Mouse (Mus musculus): ENCODE results near the gene Sh3glb2.

The Sh3glb2 gene

DNA sequence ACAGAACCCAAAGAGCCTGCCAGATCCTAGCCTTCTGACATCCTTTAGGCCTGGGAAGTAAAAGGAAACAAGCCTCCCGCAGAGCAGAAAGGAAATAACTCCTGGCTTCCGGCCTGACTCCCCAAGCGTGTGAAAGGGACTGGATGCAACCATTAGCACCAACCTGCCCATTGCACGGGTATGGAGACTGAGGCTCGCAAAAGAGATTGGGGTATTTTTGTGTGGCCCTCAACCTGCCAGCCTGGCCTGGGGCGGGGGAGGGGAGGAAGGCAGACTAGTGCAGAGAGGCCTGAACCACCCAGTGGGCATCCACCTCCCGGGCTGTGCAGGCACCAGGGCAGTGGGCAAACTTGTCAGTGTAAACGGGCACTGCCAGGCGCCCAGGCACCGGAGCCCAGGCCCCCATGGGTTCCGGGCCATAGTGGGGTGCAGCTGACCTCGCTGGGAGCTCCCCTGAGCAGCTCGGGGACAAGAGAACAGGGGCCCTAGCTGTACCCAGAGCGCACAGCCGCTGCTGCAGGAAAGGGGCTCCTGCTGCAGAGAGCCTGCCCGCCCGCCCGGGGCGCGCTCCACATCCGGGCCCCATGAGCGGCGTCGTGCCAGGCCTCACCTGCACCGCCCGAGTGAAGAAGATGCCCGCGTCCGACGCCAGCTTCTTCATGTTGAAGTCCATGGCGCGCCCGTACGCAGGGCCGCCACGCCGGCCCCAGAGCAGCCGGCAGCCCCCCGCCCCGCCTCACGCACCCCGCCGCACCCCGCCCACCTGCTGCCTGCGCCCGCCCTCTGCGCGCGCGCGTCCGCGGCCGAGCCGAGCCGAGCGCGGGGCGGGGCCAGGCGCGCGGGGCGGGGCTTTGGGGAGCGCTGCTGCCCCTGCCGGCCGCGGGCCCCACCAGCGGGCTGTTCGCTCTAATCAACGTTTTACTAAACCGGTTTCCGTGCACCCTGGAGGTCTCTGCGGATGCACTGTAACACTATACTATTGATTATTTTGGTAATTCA lies at the start of gene Sh3glb2:
Gene Sh3glb2, minus strand, starts transcription at position 805 of the 999 bp plus-strand sequence.
- DNase-seq: peak; percentile 84

DNA sequence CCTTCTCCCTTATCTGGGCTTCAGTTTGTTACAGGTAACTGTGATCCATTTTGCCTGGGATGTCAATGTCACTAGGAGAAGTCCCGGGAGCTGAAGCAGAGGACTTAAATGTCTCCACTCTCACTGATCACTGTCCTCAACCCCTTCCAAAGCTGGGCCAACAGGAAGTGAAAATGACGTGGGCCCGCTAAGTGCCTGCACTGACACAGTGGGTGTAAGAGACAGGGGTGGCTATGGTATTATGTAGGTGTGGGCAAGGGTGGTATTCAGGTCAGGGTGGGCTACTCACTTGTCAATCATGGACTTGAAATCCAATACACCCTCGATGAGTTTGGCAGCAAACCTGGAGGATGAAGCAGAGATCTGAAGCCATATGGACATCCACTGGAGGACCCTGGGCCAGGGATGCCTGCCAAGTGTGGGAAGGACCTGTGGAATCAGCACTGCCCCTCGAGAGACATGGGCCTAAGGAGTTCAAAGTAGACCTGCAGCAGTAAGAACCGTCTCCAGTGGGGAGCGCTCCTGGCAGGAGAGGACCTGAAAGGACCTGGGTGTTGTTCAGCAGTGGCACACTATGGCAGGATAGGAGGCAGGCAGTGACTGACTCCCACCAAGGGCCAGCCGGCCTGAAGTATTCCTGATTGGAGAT lies 49.4 kb upstream of the Sh3glb2 start:
- DNase-seq: no peak

DNA sequence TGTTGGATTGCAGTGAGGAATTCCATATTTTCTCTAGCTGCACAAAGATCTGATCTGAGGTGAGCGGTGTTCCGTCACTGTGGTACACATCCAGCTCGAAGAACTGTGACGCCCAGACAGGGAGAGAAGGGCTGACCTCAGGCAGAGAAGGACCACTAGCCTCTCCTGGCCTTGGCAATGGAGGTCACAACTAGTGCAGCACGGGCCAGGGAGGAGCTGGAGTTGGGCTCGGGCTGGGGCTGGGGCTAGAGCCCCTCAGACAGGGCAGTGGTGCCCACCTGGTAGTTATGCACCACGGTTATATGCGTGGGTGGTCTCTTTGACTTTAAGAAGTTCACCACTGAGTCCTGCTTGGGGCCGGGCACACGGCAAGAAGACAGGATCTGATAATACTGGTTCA lies 48.6 kb upstream of the Sh3glb2 start:
- no peak for DNase-seq

DNA sequence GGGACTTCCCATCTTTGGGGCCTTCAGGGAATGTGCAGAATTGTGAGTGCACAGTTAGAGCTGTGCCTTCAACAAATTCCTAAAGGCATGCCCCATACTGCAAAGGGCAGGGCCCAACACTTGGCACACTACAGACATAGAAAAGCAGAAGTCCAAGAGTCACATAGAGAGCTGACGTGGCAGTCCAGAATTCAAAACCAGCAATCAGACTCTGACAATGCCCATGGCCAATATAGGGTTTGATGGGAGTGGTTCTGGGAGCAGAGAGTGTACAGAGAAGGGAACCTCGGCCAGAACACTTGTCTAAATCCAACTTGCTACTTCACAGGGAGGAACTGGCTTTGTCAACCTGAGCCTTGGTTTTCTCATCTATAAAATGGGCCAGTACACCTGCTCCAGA lies 48.1 kb upstream of the Sh3glb2 start:
- DNase-seq: no peak

DNA sequence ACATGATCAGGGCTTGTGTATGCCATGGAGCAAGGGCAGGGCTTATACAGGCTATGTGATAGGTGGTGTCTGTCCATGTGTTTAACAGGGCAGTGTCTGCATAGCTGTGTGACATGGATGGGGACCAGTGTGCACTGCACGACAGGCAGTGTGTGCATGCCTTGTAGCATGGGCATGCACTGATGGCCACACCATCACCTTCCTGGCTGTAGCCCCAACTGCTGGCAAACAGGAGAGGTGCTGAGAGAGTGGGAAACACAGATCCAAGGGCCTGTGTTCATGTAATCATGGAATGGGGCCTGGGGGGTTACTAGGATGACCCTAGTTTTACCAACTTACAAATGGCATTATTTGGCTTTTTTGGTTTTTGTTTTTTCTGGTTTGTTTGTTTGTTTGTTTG lies 44.7 kb upstream of the Sh3glb2 start:
- DNase-seq: no peak

DNA sequence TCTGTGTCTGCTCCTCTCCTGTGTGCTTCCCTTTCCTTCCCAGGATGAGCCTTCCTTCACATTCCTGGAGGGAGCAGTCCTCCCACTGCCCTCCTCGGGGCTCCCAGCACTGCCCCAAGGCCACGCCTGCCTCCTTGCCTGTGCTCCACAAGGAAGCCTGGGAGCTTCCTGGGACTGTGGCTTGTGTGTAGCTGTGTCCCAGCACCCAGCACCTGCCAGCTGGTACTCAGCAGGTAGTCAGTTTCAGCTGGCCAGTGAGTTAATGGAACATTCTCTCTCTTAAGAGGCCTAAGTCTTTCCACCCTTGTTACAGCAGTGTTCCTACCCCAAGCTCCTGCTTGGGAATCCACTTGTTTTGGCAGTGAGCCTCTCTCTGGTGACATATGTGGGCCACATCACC lies 43.7 kb upstream of the Sh3glb2 start:
- DNase-seq: no peak

DNA sequence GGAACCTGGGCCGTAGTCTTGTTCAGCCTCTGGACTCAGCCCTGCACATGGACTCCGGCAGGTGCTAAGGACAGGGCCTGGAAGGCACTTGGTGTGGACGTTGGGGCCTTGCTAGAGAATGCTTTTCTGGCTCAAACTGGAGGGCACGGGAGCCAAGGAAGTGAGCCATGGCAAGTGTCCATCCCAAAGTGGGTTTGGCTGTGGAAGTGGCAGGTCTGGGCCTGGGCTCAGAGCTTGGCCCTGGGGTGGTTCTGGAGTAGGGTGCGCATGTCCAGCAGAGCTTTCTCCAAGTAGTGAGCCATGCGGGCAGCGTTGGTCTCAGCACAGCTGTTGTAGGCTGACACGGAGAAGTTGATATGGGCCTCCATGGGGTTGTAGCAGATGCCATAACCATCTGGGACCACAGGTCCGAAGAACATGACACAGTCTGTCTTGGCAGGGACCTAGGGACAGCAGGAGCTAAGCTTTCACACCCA lies 43.3 kb upstream of the Sh3glb2 start:
- DNase-seq: peak; percentile 54

DNA sequence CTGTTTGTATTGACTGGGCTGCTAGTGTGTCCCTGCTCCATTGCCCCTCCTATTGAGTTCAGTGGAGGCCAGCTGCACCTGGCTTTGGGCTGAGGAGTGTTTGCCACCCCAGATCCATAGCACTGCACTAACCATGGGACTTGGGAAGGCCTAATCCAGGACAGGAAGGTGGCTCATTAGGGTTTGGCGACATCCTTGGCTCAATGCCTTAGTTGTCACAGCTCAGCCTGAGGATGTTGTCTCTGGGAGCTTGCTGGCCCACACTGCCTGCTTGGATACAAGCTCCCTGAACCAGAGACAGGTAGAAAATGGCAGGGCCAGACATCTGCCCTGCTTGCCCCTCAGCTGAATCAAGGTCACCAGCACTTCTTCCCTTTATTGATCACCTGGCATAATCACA lies 42.4 kb upstream of the Sh3glb2 start:
- DNase-seq: no peak

DNA sequence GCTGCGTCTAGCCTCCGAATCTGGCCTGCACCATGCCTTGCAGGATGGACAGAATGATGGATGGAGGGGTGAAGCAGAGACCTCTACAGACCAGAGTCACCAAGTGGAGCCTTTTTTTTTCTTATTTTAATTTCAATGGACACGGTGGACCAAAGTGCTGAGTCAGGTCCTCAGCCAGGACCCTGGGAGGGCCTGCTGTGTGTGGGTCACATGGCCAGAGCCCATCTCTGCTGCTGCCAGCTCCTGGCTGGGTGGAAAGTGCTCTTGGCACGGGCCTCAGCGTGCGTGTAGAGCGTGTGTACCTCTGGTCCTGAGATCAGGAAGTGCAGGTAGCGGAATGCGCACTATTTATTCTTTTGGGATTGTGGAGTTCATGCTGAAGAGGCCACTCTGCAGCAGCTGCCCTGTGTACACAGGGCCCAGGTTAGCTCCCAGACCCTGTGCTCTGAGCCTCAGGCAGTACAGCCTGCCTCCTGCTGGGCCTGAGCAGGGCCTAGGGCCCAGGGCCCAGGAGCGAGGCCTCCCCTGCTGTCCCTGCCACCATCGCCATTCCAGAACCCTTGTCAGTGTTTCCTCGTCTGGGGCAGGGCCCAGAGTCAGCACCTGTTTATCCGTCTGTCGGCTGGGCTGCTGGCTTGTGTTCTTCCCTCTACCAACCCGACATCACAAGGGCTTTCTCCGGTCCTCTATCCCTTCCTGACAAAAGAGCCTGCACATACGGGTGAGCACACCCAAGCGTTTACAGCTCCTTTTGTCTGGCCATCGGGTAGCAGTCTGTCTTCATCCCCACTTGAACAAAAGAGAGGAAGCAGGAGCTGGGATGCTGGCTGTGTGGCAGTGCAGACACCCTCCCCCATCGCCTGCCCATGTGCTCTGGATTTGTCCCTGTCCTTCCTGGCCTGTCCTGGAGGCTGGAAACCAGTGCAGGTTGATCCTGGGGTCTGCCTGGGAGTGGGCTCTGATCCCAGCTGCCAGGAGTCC lies 40.3 kb upstream of the Sh3glb2 start:
- peak; percentile 80 for DNase-seq

DNA sequence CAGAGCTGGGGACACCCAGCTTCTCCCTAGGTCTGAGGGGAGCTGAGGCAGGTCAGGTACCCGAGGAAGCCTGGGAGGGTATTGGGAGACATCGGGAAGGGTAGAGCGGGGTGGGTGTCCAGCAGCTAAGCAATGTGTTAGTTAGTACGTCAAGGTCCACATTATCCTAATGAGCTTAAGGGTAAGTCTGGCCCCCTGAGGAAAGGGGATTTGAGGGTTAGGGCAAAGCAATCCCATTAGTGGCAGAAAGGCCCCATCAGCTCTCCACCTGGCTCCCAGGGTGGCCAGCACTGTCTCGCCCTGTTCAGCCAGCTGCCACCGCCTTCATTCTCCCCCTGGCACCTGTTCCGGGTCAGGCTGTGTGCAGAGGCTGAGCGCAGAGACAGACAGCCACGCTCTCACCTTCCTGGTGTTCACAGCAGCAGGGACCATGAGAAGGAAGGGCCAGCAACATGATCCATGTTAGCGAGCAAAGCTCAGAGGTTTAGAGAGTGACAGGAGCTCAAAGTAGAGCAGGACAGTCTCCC lies 38.9 kb upstream of the Sh3glb2 start:
- DNase-seq: no peak

DNA sequence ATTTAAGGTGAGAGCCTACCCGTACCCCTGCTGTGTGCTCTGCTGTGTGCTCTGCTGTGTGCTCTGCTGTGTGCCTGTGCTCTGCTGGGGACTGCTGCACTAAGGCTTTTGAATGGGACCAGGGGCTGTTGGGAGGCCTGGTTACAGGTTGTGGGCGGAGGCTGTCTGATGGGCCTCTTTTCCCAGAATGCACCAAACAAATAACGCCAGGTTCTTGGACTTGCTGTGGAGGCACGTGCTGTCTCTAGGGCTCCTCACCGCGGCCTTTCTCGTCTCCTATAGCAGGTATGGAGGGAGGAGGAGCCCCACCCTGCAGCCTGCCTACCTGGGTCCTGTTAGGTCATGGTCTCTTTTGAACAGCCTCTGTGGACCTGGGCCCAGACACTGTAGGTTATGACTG lies 37.1 kb upstream of the Sh3glb2 start:
- no peak for DNase-seq

DNA sequence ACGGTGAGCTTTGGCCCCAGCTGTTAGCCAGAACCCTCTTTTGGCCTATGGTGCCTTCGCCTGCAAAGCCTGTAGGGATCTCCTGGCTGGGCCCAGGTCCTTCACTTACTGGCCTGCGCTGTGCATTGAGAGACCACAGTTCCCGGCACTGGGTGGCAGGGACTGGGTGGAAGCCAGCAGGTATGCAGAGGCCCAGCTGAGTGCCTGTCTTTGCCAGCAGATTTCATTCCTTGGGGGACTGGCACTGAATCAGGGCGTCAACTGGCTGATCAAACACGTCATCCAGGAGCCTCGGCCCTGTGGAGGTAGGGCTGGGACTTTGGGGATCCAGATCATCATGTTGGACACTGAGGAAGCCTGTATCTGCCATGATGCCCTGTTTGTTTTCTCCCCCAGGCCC lies 36.6 kb upstream of the Sh3glb2 start:
- no peak for DNase-seq

DNA sequence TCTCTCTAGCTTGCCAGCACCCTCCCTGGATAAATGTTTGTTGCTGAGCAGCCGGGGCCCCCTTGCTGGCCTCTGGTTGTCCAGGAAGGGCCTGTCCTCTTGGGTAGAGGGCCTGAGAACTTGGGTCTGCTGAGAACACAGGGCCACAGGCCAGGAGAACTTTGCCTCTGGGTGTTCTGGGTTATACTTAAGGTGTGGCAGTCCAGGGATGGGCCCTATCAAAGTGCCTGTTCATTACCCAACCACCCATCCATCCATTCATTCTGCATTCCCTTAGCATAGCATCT lies 34.2 kb upstream of the Sh3glb2 start:
- DNase-seq: no peak

DNA sequence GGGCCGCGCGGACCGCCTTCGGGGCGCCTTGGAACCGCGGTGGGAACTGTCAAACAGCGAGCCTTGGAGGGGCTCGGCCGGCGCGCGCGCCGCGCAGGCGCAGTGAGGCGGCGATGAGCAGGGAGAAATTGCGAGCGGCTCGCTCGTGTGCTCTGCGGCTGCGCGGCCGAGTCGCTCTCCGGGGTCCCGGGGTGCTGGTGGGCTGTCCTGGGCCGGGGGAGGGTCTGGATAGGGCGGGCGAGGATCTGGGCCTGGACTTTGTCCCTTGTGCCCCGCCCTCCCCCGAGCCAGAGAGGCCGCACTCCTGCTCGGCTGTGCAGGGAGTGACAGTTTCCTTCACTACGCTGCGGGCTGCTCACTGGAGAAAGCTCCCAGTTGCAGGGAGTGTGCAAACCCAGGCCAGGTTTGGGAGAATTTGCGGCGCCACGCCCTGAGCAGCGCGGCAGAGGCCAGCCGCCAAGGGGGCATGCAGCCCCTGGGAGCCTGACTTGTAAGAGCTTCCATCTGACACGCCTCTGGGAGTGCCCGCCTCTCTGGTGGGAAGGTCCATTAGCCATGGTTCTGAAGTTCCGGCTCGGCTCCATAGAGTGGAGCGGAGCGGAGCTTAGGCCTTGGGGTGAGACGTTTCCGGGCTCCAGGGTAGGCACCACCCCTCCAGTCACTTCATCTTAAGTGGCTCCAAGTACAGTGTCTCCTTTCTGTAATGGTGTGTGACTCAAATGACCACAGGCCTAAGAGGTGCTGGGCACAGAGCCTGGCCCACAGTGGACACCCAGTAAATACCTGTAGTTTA lies 33.6 kb upstream of the Sh3glb2 start:
- DNase-seq: peak; percentile 57

DNA sequence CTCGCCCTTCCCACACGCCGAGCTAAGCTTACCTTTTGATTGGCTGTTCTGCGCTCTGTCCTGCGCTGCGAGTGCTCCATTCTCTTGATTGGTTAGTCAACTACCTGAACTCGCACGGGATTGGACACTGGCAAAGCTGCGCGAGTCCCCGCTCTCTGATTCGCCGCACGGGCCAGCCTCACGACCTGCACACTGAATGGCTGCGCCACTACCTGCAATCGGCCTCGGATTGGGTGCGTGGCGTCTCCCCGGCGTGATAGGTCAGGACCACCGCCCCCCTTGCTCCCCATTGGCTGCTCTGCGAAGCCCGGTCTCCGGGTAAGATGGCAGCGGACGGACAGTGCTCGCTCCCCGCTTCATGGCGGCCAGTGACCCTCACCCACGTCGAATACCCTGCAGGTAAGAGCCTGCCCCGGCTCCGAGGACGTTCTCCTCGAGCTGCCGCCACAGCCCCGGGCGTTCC lies 33.0 kb upstream of the Sh3glb2 start, which contains the start of gene Dolpp1:
Gene Dolpp1, plus strand, starts transcription at position 141 of the 463 bp plus-strand sequence.
- peak; percentile 97 for DNase-seq

DNA sequence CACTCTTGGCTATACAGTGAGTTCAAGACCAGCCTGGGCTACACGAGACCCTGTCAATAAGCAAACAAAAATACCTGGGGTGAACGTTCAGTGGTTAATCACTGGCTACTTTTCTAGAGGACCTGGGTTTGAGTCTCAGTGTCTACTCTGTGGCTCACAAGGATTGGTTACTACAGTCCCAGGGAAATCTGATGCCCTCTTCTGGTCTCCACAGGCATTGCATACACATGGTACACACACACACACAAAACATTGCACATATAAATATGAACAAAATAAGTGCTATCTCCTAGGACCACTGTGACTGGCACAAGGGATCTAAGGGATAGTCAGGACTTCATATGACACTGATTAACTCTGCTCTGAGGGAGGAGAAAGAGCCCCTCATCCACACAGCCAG lies 29.9 kb upstream of the Sh3glb2 start:
- DNase-seq: no peak

DNA sequence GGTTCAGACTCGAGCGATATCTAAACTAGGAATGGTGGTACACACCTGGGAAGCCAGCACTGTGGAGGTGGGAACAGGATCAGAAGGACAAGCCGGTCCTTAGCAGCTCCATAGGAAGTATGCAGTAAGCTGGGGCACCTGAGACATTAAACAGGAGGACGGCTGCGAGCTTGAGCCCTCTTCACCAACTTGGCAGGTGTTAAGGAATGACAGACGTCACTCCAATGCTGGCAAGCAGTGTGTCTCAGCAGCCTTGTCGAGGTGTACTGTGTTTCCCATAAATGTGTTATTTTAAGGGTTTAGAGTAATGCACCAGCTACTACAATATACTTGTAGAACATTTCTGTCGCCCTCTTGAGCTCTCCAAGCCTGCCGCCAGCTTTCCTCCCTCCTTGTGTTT lies 27.8 kb upstream of the Sh3glb2 start:
- no peak for DNase-seq

DNA sequence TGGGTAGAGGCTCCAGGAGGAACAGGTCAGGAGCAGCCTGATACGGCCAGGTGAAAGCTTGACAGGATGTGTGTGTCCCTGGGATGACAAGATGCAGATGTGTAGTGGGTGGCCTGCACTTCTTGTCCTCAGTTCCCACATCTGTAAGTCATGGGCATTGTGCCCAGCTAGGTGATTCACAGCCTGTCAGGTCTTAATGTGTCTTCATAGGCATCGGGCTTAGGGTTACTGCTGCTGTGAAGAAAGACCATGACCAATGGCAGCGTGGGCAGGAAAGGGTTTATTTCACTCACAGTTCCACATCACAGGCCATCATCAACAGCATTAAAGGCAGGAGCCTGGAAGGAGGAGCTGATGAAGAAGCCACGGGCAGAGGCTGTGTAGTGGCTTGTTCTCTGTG lies 26.5 kb upstream of the Sh3glb2 start:
- DNase-seq: no peak

DNA sequence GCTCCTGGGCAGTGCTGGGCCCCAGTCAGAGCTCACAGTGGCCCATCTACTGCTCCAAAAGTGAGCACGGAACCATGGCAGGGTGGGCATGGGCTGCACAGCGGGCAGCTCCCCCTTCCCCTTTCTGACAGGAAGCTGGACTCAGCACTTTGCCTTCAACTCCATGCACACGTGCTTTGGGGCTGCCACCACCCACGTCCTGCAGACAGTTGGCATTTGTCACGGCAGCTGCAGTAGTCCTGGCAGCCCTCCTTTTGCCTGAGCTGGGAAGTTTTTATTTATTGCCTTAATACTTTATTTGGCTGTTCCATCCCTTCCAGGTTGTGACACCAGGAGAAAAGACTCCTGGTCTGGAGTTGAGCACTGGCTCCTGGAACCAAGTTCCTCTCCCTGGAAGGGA lies 25.7 kb upstream of the Sh3glb2 start:
- DNase-seq: no peak

DNA sequence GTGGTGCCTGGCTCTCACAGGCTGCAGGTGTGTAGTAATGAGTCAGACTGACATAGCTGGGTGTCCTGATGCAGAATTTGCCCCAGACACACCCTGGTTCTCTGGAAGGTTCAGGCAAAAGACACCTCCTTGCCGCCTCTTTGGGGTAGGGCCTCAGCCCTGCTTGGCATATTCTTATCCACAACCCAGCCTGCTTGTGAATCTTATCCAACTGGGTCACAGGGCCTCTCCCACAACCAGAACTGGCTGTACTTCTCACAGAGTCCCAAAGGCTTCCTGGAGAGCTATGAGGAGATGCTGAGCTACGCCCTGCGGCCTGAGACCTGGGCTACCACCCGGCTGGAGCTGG lies 22.2 kb upstream of the Sh3glb2 start:
- no peak for DNase-seq

DNA sequence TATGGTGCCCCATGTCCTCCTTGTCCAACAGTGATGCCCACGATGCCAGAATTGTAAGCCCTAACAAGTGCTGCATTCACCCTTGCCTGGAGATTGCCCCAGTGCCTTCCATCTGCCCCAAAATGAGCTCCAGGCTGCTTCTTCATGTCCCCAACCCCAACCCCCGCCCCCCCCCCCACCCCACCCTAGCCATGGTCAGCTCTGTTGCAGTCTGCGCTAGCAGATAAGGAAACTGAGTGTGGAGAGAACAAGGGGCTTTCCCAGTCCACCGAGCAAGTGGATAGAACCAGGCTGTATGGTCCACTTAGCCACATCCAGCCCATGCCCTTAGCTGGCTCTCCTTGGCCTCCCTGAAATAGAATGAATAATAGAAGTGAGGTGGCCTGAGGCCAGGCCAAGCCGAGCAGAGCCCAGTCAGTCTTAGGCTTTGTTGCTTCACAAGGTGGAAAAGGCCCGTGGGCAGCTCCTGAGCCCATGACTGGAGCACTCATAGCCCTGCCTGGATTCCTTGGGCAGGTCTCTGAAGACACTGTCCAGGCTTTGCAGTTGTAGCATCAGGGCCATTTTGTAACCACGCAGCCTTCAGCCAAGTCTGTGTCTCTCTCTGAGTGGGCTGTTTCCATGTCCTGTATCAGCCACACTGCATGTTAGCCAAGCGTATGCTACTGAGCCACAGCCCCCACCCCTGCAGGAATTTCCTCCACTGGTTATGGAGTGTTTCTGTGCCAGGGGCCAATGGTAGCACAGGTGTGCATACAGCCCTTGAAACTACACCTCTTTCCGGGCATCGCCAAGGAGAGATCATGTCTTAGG lies 21.6 kb upstream of the Sh3glb2 start:
- no peak for DNase-seq

Data from cerebellum, adult 11 months (tissue).